Mouse (Mus musculus) left cerebral cortex, postnatal 14 days (tissue): ENCODE measurements at regions not wholly inside any gene's neighbourhood (a gene's known extent, or its start where the extent isn't known, plus 50 kb on each side); places are given as distances from the start of the nearest gene placed in this dataset.

Experiments used
- DNase-seq, 2 experiments: peaks; one replicate each; pipeline ENCODE4 v3.0.0; 2021 to 2022; ENCODE audit warnings: low spot score in 2 of 2, mixed read lengths in 1 of 2
- intact Hi-C: fragments of 180-260 bp; cut with DNase I; formaldehyde crosslinking; loops from one replicate; pipeline ENCODE4 v1.15.1; 2025

GRCm38 (mm10) chr13:51968103-51968502 is 121.6 kb downstream of the Gadd45g start:
- no peak for DNase-seq
- intact Hi-C loops, result no loop called here

GRCm38 (mm10) chr13:51968796-51969195 is 122.3 kb downstream of the Gadd45g start:
- no peak for DNase-seq
- intact Hi-C loops, result no loop called here

- intact Hi-C loops, result no loop called here
- DNase-seq, result no peak
Observed at GRCm38 (mm10) chr13:51970051-51970450, 123.6 kb downstream of the Gadd45g start.

GRCm38 (mm10) chr13:51972656-51973310 is 126.3 kb downstream of the Gadd45g start:
- DNase-seq, result no peak
- intact Hi-C loops, result no loop called here

- intact Hi-C loops, result no loop called here
- peak; percentile 49 to 54 for DNase-seq
Observed at GRCm38 (mm10) chr13:51973461-51973860, 127.0 kb downstream of the Gadd45g start.

GRCm38 (mm10) chr13:51974101-51974500 is 127.6 kb downstream of the Gadd45g start:
- DNase-seq, result no peak
- intact Hi-C loops, result no loop called here

GRCm38 (mm10) chr13:51975330-51975729 is 128.9 kb downstream of the Gadd45g start:
- intact Hi-C loops, result no loop called here
- DNase-seq, result no peak

- intact Hi-C loops, result no loop called here
- DNase-seq, result no peak
Observed at GRCm38 (mm10) chr13:51975801-51976601, 129.5 kb downstream of the Gadd45g start.

GRCm38 (mm10) chr13:51976620-51977214 is 130.2 kb downstream of the Gadd45g start:
- intact Hi-C loops, result no loop called here
- no peak for DNase-seq

GRCm38 (mm10) chr13:51979301-51979977 is 133.0 kb downstream of the Gadd45g start:
- DNase-seq, result no peak
- intact Hi-C loops, result no loop called here

- intact Hi-C loops, result no loop called here
- no peak for DNase-seq
Observed at GRCm38 (mm10) chr13:51980344-51980743, 133.9 kb downstream of the Gadd45g start.

GRCm38 (mm10) chr13:51983002-51983401 is 136.5 kb downstream of the Gadd45g start:
- DNase-seq, result no peak

GRCm38 (mm10) chr13:51983575-51983974 is 137.1 kb downstream of the Gadd45g start:
- DNase-seq, result no peak

More at GRCm38 (mm10) chr13:51983002-51983401, 136.5 kb downstream of the Gadd45g start:
- intact Hi-C loops, result no loop called here

GRCm38 (mm10) chr13:51991339-51991738 is 144.9 kb downstream of the Gadd45g start:
- no peak for DNase-seq
- intact Hi-C loops, result no loop called here

More at GRCm38 (mm10) chr13:51983575-51983974, 137.1 kb downstream of the Gadd45g start:
- intact Hi-C loops, result no loop called here

- intact Hi-C loops, result no loop called here
- no peak for DNase-seq
Observed at GRCm38 (mm10) chr13:51992878-51993277, 146.4 kb downstream of the Gadd45g start.

- DNase-seq, result no peak
- intact Hi-C loops, result no loop called here
Observed at GRCm38 (mm10) chr13:51996163-51996562, 149.7 kb downstream of the Gadd45g start.

GRCm38 (mm10) chr13:51998542-51998941 is 152.1 kb downstream of the Gadd45g start:
- DNase-seq, result no peak
- intact Hi-C loops, result no loop called here

GRCm38 (mm10) chr13:52001811-52002210 is 155.3 kb downstream of the Gadd45g start:
- no peak for DNase-seq
- intact Hi-C loops, result no loop called here

GRCm38 (mm10) chr13:52003946-52004539 is 157.6 kb downstream of the Gadd45g start:
- intact Hi-C loops, result no loop called here
- DNase-seq, result no peak
